Mouse (Mus musculus) C2C12 (cell line): ENCODE data around the gene Ubac1. TPM values are rescaled to one million over a fixed set of nuclear protein-coding genes. Genes with fewer than 3 reads are reported as not detected.

Experiments
- H3K27me3 ChIP-seq: one replicate; pipeline ENCODE4 v1.6.1; 2011; ENCODE audit not compliant: control insufficient read depth, insufficient read depth, insufficient read length
- H3K36me3 ChIP-seq: one replicate; pipeline ENCODE4 v1.6.1; 2011; ENCODE audit not compliant: control insufficient read depth, insufficient read depth
- H3K4me3 ChIP-seq: one replicate; pipeline ENCODE4 v1.5.1; 2011; ENCODE audit warnings: mild to moderate bottlenecking, control low read depth; ENCODE audit not compliant: poor library complexity, insufficient read depth, severe bottlenecking
- H3K79me2 ChIP-seq: one replicate; pipeline ENCODE4 v1.6.1; 2011; ENCODE audit not compliant: control insufficient read depth, insufficient read depth
- H3K79me3 ChIP-seq: one replicate; pipeline ENCODE4 v1.6.1; 2011; ENCODE audit warnings: low read depth, control low read depth
- H3ac ChIP-seq: one replicate; pipeline ENCODE3; 2011; ENCODE audit warnings: low read depth; ENCODE audit not compliant: control insufficient read depth, insufficient read length
- CEBPB ChIP-seq: IDR thresholded peaks from one replicate; pipeline ENCODE4 v1.6.1; 2011; ENCODE audit warnings: low read depth, mild to moderate bottlenecking, control low read depth, moderate library complexity
- CTCF ChIP-seq: IDR thresholded peaks from one replicate; pipeline ENCODE4 v1.5.1; 2011; ENCODE audit not compliant: control insufficient read depth, insufficient read depth, insufficient read length
- FOSL1 ChIP-seq: IDR thresholded peaks from one replicate; pipeline ENCODE4 v1.8.0; 2011; ENCODE audit warnings: mild to moderate bottlenecking, low read length; ENCODE audit not compliant: poor library complexity, insufficient read depth, severe bottlenecking
- MAX ChIP-seq: IDR thresholded peaks from one replicate; pipeline ENCODE4 v1.6.1; 2011; ENCODE audit warnings: mild to moderate bottlenecking, control low read depth
- MYOD1 ChIP-seq: IDR thresholded peaks from one replicate; pipeline ENCODE4 v1.6.1; 2011; ENCODE audit warnings: low read depth; ENCODE audit not compliant: control insufficient read depth, insufficient read length
- MYOG ChIP-seq: IDR thresholded peaks from one replicate; pipeline ENCODE4 v1.6.1; 2011; ENCODE audit not compliant: control insufficient read depth, insufficient read length; ENCODE audit errors: extremely low read depth
- USF1 ChIP-seq: IDR thresholded peaks from one replicate; pipeline ENCODE4 v1.6.1; 2011; ENCODE audit warnings: low read depth, mild to moderate bottlenecking, control low read depth, moderate library complexity
- polyA plus RNA-seq: library from polyadenylated mRNA; unstranded; fragments of >200 nt; fragmentation: generic; extraction: Trizol; gene quantifications from one replicate; pipeline ENCODE4 v1.2.1, GENCODE M21; 2012; ENCODE audit warnings: missing spikeins

Ubac1 gene
- polyA plus RNA-seq, 1 experiment: 60.6 TPM

- TF ChIP-seq MYOD1 (no peak), CEBPB (no peak), MYOG (no peak)
- H3K79me3 ChIP-seq: peaks cover 94% of the 10 kb centered on the region
- H3K4me3 ChIP-seq: no peak overlapping the region
- H3K79me2 ChIP-seq: peaks cover 100% of the 10 kb centered on the region
- peaks cover 31% of the 10 kb centered on the region for H3K36me3 ChIP-seq
- no peak overlapping the region for H3ac ChIP-seq
- H3K27me3 ChIP-seq: no peaks in the 10 kb centered on the region
Measured at GRCm38 (mm10) chr2:25977587-25978239, 43.8 kb downstream of the Ubac1 start.

DNA sequence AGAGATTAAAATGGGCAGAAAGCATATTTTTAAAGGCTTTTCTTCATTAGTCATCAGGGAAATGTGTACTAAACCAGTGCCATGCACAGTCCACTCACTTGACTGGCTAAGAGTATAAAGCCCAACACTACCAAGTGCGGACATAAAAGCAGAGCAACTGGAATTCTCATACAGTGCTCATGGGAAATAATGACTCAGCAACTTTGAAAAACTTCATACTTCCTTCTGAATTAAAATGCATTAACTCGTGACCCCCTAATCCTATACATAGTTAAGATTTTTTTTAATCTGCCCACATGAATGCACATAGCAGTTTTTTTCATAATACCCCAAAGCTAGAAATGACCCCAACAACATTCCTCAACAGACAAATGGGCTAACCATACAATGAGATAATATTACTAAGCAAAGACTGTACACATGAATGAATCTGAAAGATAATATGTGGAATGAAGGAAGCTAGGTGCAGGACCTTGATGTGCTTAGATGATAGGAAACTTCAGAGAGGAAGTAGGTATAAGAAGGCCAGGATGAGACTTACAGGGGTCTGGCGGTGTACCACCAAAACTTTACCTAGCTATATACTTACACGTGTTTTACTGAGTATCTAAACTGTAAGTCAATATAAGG lies 46.3 kb downstream of the Ubac1 start:
- peaks cover 31% of the 10 kb centered on the region for H3K36me3 ChIP-seq

GRCm38 (mm10) chr2:25970426-25970825 lies 51.1 kb downstream of the Ubac1 start:
- Histone ChIP-seq H3K27me3 (no peaks in the 10 kb centered on the region), H3K36me3 (peaks cover 31% of the 10 kb centered on the region)
- TF ChIP-seq MYOG: no peak
- TF ChIP-seq MYOD1: no peak

More for the DNA sequence above, 46.3 kb downstream of the Ubac1 start:
- Histone ChIP-seq H3ac (no peak overlapping the region), H3K4me3 (no peak overlapping the region), H3K27me3 (no peaks in the 10 kb centered on the region), H3K79me3 (peaks cover 92% of the 10 kb centered on the region), H3K79me2 (peaks cover 100% of the 10 kb centered on the region)
- TF ChIP-seq MYOD1: no peak
- TF ChIP-seq MAX: no peak
- no peak for TF ChIP-seq CEBPB
- no peak for TF ChIP-seq CTCF
- TF ChIP-seq FOSL1: no peak
- TF ChIP-seq USF1: no peak
- no peak for TF ChIP-seq MYOG

DNA sequence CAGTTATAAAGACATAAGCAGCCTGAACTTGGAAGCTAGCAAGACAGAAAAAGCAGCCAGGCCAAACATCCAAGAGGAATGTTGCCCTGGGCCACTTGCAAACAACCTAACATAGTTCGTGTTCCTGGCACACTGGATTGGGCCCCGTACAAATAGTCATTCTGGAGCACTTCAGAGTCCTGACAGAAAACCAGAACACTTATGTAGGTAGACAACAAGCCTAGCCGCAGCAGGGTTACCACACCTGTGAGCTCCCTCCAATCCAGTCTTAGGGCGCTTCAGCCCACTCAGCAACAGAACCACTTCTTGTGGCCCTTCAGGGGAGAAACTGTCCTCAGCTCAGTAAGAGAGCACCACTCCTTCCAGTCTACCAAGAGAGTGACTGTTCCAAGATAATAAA lies 52.2 kb downstream of the Ubac1 start:
- no peak overlapping the region for H3ac ChIP-seq
- no peaks in the 10 kb centered on the region for H3K27me3 ChIP-seq
- peaks cover 38% of the 10 kb centered on the region for H3K36me3 ChIP-seq
- peaks cover 76% of the 10 kb centered on the region for H3K79me3 ChIP-seq
- H3K79me2 ChIP-seq: peaks cover 99% of the 10 kb centered on the region
- no peak overlapping the region for H3K4me3 ChIP-seq
- TF ChIP-seq FOSL1 (no peak), CTCF (no peak), MAX (no peak), CEBPB (no peak), MYOG (no peak), MYOD1 (no peak), USF1 (no peak)

More at GRCm38 (mm10) chr2:25970426-25970825, 51.1 kb downstream of the Ubac1 start:
- H3ac ChIP-seq: no peak overlapping the region
- H3K79me3 ChIP-seq: peaks cover 81% of the 10 kb centered on the region
- peaks cover 99% of the 10 kb centered on the region for H3K79me2 ChIP-seq
- no peak overlapping the region for H3K4me3 ChIP-seq

- no peaks in the 10 kb centered on the region for H3K79me3 ChIP-seq
- no peak overlapping the region for H3ac ChIP-seq
- no peak overlapping the region for H3K4me3 ChIP-seq
- H3K36me3 ChIP-seq: peaks cover 50% of the 10 kb centered on the region
- H3K79me2 ChIP-seq: peaks cover 8% of the 10 kb centered on the region
- no peak for TF ChIP-seq MYOG
- TF ChIP-seq FOSL1: no peak
- TF ChIP-seq MYOD1: no peak
- TF ChIP-seq CTCF: no peak
- no peak for TF ChIP-seq CEBPB
- TF ChIP-seq MAX: no peak
- no peak for TF ChIP-seq USF1
- no peaks in the 10 kb centered on the region for H3K27me3 ChIP-seq
Measured at GRCm38 (mm10) chr2:25949291-25949690, 72.3 kb downstream of the Ubac1 start.

Other genes with a start within 250 kb of the Ubac1 start
- not detected for gene Lcn11, start 244.7 kb downstream of the Ubac1 start, polyA plus RNA-seq
- gene Gm13539, start 239.5 kb downstream of the Ubac1 start, polyA plus RNA-seq: not detected
- gene Glt6d1, start 205.9 kb downstream of the Ubac1 start, polyA plus RNA-seq: not detected
- gene Lcn9, start 198.6 kb downstream of the Ubac1 start, polyA plus RNA-seq: not detected
- gene Sohlh1, start 174.5 kb downstream of the Ubac1 start, polyA plus RNA-seq: not detected
- not detected for gene Kcnt1, start 158.0 kb downstream of the Ubac1 start, polyA plus RNA-seq
- gene Camsap1, start 38.5 kb downstream of the Ubac1 start, polyA plus RNA-seq: 12.2 TPM
- 20.8 TPM for gene Nacc2, start 101.5 kb upstream of the Ubac1 start, polyA plus RNA-seq
- gene Lhx3, start 186.5 kb upstream of the Ubac1 start, polyA plus RNA-seq: not detected
- 15.2 TPM for gene Qsox2, start 215.8 kb upstream of the Ubac1 start, polyA plus RNA-seq